ENCODE assay signal across 18 mouse cellular contexts in the genomic region with DNA sequence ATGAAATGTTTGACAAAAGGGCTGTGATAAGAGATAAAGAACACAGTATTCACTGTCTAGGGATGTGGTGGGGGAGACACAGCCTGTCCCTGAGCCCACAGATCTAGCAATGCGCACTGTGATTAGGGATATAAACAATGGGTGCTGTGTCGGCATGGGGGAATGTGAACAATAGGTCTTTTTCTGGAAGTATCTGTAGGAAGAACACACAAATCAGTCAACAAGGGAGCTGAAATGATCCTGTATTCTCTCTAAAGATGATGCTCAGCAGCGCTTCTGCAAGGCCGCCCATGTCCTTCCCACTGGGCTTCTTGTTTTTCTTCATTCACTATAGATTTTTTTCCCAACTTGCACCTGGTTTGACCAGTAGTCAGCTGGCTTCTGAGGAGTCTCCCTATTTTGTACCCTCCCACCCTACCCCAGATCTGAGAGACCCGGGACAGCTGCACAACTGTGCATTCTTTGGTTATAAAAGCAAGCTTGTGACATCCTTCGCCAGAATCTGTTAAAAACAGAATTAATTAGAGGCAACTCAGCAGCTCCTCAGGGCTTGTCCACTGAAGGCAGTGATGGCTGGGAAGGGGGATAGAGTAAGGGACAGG.
DNase-seq lines count a peak whose midpoint lies in the region; ATAC-seq and TF ChIP-seq lines count a peak whose summit lies in the region.
"Had no signal": no experiment of that assay in that cellular context is flagged by ENCODE, and none has a peak within 500 bp of the region (broad histone marks: within the 10 kb centered on the region; RNA-seq: fewer than 3 reads in every experiment).

No protein-coding gene starts in this region.

- peak overlapping the region; percentile 72 for H3K27ac ChIP-seq in left cerebral cortex, adult 2 months
- H3K27ac ChIP-seq: forebrain, embryonic 13.5 days; intestine, embryonic 15.5 days; limb, embryonic 15.5 days; midbrain, embryonic 13.5 days had no signal

- no peak for TF ChIP-seq CTCF in left cerebral cortex, adult 2 months (IDR thresholded peaks at IDR 0.05)

- DNase-seq in frontal cortex, postnatal 14 days (ENCODE audit: low spot score in 2 of 2), result no peak
- DNase-seq in left cerebral cortex, adult 2 months (ENCODE audit: extremely low spot score in 1 of 2, low spot score in 2 of 2), result peak in 1 of 2 experiments; percentile 21
- DNase-seq in left cerebral cortex, adult 18-20 months (ENCODE audit: low spot score in 2 of 2), result no peak
- peak; percentile 68 for DNase-seq in testis, postnatal 14 days (ENCODE audit: low spot score)
- no peak for DNase-seq in testis, postnatal 10 days (ENCODE audit: low spot score)
- DNase-seq in kidney, postnatal 14 days, result no peak
- DNase-seq: cerebellum, postnatal 36 days; gastrocnemius, postnatal 25 days; heart, postnatal 14 days; lung, adult 18-20 months; lung, postnatal 4 days; spleen, adult 18-20 months had no signal

- ATAC-seq in frontal cortex, adult (ENCODE audit: low TSS enrichment), result peak; percentile 50; the same call in 1 of the 2 replicates
- ATAC-seq: forebrain, embryonic 13.5 days; intestine, embryonic 15.5 days; midbrain, embryonic 13.5 days had no signal

- intact Hi-C loops in left cerebral cortex, adult 2 months (cut with DNase I), result no loop called here

- no peak overlapping the region for H3K4me3 ChIP-seq in left cerebral cortex, adult 2 months
- H3K4me3 ChIP-seq: forebrain, embryonic 13.5 days; heart, embryonic 10.5 days; intestine, embryonic 15.5 days; limb, embryonic 15.5 days; midbrain, embryonic 13.5 days had no signal
